Mouse (Mus musculus) limb, embryonic 14.5 days (tissue): Measurements from ENCODE around the gene Bzw2. TPM values are rescaled to one million over a fixed set of nuclear protein-coding genes. Genes with fewer than 3 reads are reported as not detected.
"Not testable (repeated sequence)": the region's sequence is repeated elsewhere in the genome, so short reads cannot be mapped to it uniquely, and the experiment has no call there.

Source experiments
- ATAC-seq: fragments of 200-750 bp; cut with Nextera tagmentation; 2 replicates; pipeline ENCODE4 v1.8.0; 2017; ENCODE audit warnings: low read depth, moderate number of reproducible peaks, moderate TSS enrichment; ENCODE audit not compliant: low FRiP score
- DNase-seq: peaks from one replicate; pipeline ENCODE4 v3.0.0-alpha.2; 2015; ENCODE audit warnings: low spot score
- H3K27ac ChIP-seq: fragments of 300-500 bp; sonication (generic); replicated peaks from 2 replicates; pipeline ENCODE4 v1.5.1; 2014; ENCODE audit warnings: low read depth, mild to moderate bottlenecking, low read length, moderate library complexity, mixed read lengths
- H3K27me3 ChIP-seq: fragments of 300-500 bp; sonication (generic); 2 replicates; pipeline ENCODE4 v1.6.1; 2014; ENCODE audit warnings: low read length, mixed read lengths; ENCODE audit not compliant: control insufficient read depth, insufficient read depth
- H3K36me3 ChIP-seq: fragments of 300-500 bp; sonication (generic); 2 replicates; pipeline ENCODE4 v1.6.1; 2014; ENCODE audit warnings: mild to moderate bottlenecking, low read length, moderate library complexity, mixed read lengths; ENCODE audit not compliant: control insufficient read depth, insufficient read depth
- H3K4me1 ChIP-seq: fragments of 300-500 bp; sonication (generic); 2 replicates; pipeline ENCODE4 v1.6.1; 2014; ENCODE audit warnings: antibody characterized with exemption, low read length, mixed read lengths; ENCODE audit not compliant: control insufficient read depth, insufficient read depth
- H3K4me2 ChIP-seq: fragments of 300-500 bp; sonication (generic); replicated peaks from 2 replicates; pipeline ENCODE4 v1.6.1; 2014; ENCODE audit warnings: low read depth, mild to moderate bottlenecking, low read length, moderate library complexity; ENCODE audit not compliant: severe bottlenecking
- H3K4me3 ChIP-seq: fragments of 300-500 bp; sonication (generic); replicated peaks from 2 replicates; pipeline ENCODE4 v1.5.1; 2014; ENCODE audit warnings: low read length
- H3K9ac ChIP-seq: fragments of 300-500 bp; sonication (generic); 2 replicates; pipeline ENCODE4 v1.6.1; 2014; ENCODE audit warnings: mild to moderate bottlenecking, low read depth, low read length, moderate library complexity; ENCODE audit not compliant: severe bottlenecking
- H3K9me3 ChIP-seq: fragments of 300-500 bp; sonication (generic); 2 replicates; pipeline ENCODE4 v1.6.1; 2016; ENCODE audit warnings: low read length; ENCODE audit not compliant: control insufficient read depth
- POLR2A ChIP-seq: fragments of 200-500 bp; IDR thresholded peaks from 2 replicates; pipeline ENCODE4 v1.8.0; 2012; ENCODE audit warnings: inconsistent platforms, mild to moderate bottlenecking, moderate library complexity, borderline replicate concordance; ENCODE audit not compliant: insufficient read depth, insufficient read length; ENCODE audit errors: extremely low read depth
- WGBS: fragments of 180-500 bp; shearing (Covaris S2); extraction: QIAGEN DNeasy Blood & Tissue Kit; methylation state at CpG from one replicate; pipeline ENCODE4 v1.1.7; 2014; 5-methylcytosine and 5-hydroxymethylcytosine counted together
- polyA plus RNA-seq, 2 experiments: library from polyadenylated mRNA; depleted of rRNA in 1 of 2; stranded (reverse) in 1 of 2; unstranded in 1 of 2; fragments of >200 nt; fragmentation: Nextera tagmentation in 1 of 2; extraction: Ambion mirVana in 1 of 2; gene quantifications; 2 replicates each; pipeline versions ENCODE4 v1.2.1 to v1.2.3; 2012 to 2014

The Bzw2 gene
- polyA plus RNA-seq (2012; rRNA removed) (81.1 and 112 TPM in 2 replicates), polyA plus RNA-seq (2014; fragmentation: Nextera tagmentation; extraction: Ambion mirVana) (183 and 204 TPM in 2 replicates)

DNA sequence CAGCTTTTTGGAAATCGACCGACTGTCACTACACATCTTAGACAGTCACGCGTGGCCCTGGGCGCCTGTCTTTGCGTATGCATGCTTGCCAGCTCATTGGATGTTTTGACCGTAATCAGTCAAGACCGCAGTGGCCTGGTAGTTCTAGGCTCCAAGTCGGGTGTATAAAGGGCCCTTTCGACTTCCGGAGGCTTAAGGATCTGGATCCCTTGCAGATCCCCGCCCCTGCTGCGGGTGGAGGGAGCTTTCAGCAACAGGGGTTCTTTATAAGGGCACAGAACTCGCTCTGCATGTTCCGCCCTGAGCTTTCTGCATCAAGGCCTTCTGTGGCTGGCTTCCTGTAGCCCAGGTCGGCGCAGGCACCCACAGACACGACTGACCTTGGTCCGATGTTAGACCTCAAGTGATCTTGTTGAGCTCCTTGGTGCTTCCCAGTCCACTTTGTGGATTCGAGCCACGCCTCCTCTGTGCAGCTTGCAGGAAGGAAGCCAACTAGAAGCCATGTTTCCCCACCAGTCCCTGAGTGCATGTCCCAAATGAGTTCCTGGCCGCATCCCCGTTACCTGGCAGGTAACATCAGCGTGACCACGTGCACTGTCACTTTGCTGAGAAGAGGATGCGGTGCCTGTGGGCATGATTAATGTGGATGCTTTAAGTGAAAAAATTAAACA, at the start of gene Bzw2:
TSS of gene Bzw2 (minus strand) at position 443 of the 671 bp plus-strand sequence.
- WGBS, result 4% methylated on average over 26 of the region's 26 CpGs
- no peaks in the 10 kb centered on the region for H3K9me3 ChIP-seq
- H3K4me1 ChIP-seq, result peaks cover 18% of the 10 kb centered on the region
- peak within 1 kb of the TSS; percentile 93 for H3K27ac ChIP-seq
- no peaks in the 10 kb centered on the region for H3K27me3 ChIP-seq
- DNase-seq (peak; percentile 82), ATAC-seq (0 out of 2 replicates have a peak, but pooled peaks have one; percentile 12)
- peak within 1 kb of the TSS; percentile 89 for H3K4me3 ChIP-seq
- peak within 1 kb of the TSS; percentile 53 for H3K4me2 ChIP-seq
- peak within 1 kb of the TSS; percentile 84 for H3K9ac ChIP-seq
- H3K36me3 ChIP-seq, result no peaks in the 10 kb centered on the region; the same call in 1 of the 2 replicates
- TF ChIP-seq POLR2A, result no peak

DNA sequence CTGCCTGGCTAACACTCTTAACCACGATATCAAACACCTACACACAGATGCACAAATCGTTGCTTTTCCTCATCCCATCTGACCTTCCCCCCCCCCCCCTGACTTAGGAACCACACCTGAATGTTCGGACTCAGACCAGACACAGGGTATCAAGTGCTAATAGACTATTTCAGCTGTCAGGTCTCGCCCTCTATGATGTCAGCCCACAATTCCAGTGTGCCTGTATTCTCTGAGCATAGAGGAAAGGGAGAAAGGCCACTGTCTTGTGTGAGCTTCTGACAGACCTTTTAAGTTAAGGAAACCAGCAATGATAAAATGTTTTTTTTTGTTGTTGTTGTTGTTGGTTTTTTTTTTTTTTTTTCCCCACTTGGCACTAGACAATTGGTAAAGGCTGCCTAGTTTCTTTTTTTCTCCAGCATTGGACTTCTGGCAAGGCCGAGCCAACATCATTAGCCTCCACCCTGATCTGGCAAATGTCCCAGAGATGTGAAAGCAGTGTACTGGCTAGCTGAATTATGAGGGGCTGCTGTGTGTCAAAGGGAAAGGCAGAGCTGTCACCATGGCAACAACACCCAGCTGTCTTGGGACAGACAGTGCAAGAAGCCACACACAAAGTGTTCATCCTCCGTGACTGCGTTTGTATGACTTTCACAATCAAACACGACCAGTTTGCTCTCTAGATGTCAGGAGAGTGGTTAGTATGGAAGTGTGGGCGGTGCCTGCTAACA, 49.4 kb upstream of the Bzw2 start:
- TF ChIP-seq POLR2A, result no peak
- no peak overlapping the region for H3K9ac ChIP-seq
- H3K27me3 ChIP-seq, result no peaks in the 10 kb centered on the region
- no peak overlapping the region for H3K27ac ChIP-seq
- H3K4me2 ChIP-seq, result no peak overlapping the region
- no peaks in the 10 kb centered on the region for H3K36me3 ChIP-seq
- DNase-seq, result peak; percentile 73
- ATAC-seq, result peak; percentile 67; the same call in 1 of the 2 replicates
- no peaks in the 10 kb centered on the region for H3K9me3 ChIP-seq
- H3K4me1 ChIP-seq, result peaks cover 8% of the 10 kb centered on the region
- no peak overlapping the region for H3K4me3 ChIP-seq
- 54% methylated on average over 9 of the region's 9 CpGs for WGBS

DNA sequence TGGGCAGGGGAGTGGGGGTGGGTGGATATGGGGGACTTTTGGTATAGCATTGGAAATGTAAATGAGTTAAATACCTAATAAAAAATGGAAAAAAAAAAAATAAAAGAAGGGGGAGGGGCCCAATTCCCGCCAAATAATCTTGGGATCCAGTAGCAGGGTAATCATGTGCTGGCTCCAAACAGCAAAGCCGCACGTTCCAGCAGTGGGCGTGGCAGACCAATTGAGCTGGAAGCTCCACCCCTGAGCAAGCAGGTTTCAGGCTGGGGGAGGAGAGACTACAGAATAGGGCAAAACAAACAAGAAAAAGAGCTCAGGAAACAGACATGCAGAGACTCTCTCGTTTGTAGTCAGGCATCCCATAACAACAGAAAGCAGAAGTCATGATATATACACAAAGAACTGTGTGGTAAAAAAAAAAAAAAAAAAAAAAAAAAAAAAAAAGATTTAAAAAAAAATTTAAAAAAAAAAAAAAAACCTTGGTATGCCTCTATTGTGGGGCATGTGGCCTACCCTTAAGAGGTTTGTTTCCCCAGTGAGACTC, 47.8 kb upstream of the Bzw2 start:
- H3K36me3 ChIP-seq, H3K9ac ChIP-seq, H3K27ac ChIP-seq, ATAC-seq, H3K9me3 ChIP-seq, H3K27me3 ChIP-seq, H3K4me1 ChIP-seq, H3K4me2 ChIP-seq, H3K4me3 ChIP-seq, DNase-seq: not testable (repeated sequence)
- 63% methylated on average over 5 of the region's 5 CpGs for WGBS

DNA sequence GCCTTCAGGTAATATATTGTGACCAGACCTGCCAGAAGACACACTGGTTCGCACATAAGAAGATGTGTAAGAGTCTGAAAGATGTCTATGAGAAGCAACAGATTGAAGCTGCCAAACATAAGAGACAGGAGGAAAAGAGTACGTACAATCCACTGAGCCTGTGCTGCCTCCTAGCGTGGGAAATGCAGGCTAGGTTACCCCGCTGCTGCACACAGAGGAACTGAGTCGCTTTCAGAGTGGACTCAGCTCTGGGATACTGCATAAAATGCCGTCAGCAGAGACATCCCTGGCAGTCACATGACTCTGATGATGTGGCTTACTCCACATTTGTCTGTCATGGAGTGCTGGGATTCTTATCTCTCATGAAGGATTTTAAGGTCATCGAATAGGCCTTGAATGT, 37.1 kb upstream of the Bzw2 start:
- H3K36me3 ChIP-seq, result peaks cover 72% of the 10 kb centered on the region
- ATAC-seq, result no peak
- WGBS, result 92% methylated on average over 7 of the region's 7 CpGs

DNA sequence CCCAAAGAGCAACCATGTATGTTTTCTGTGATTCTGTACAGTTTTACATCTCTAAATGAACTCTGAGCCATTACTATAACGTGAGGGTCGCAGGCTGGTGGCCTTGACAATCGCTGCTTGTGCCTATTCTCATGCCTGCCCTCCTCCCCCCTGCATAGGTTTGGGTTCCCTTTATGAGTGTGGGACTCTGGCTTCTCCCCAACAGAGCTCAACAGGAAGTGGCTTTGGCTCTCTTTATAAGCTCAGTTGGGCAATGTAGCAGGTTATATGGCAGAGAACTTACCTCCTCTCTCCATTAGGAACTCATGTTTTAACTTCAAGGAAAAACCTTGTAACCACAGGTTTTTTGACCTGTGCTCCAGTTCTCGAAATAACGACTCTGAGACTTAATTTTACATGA, 32.5 kb upstream of the Bzw2 start:
- peaks cover 81% of the 10 kb centered on the region for H3K36me3 ChIP-seq

More for the DNA sequence above, 37.1 kb upstream of the Bzw2 start:
- no peaks in the 10 kb centered on the region for H3K27me3 ChIP-seq
- DNase-seq, result no peak
- H3K9ac ChIP-seq, result no peak overlapping the region
- no peak overlapping the region for H3K27ac ChIP-seq
- H3K4me2 ChIP-seq, result no peak overlapping the region
- H3K4me3 ChIP-seq, result no peak overlapping the region
- H3K9me3 ChIP-seq, result peaks cover 24% of the 10 kb centered on the region
- no peaks in the 10 kb centered on the region for H3K4me1 ChIP-seq
- no peak for TF ChIP-seq POLR2A

More for the DNA sequence above, 32.5 kb upstream of the Bzw2 start:
- DNase-seq (no peak), ATAC-seq (no peak)
- no peaks in the 10 kb centered on the region for H3K4me1 ChIP-seq
- no peaks in the 10 kb centered on the region for H3K9me3 ChIP-seq
- no peak overlapping the region for H3K4me3 ChIP-seq
- WGBS, result 63% methylated on average over 5 of the region's 5 CpGs
- H3K4me2 ChIP-seq, result no peak overlapping the region
- no peak overlapping the region for H3K9ac ChIP-seq
- H3K27ac ChIP-seq, result no peak overlapping the region
- H3K27me3 ChIP-seq, result no peaks in the 10 kb centered on the region
- TF ChIP-seq POLR2A, result no peak
